Mouse (Mus musculus) adrenal gland, postnatal 4 days (tissue): ENCODE results near the gene Yif1a. TPM values are rescaled to one million over a fixed set of nuclear protein-coding genes. Genes with fewer than 3 reads are reported as not detected.

ENCODE experiments used
- DNase-seq, 2 experiments: peaks; one replicate each; pipeline ENCODE4 v3.0.0; 2021 to 2022; ENCODE audit warnings: low spot score in 2 of 2, mixed read lengths in 2 of 2
- total RNA-seq, 2 experiments: library from RNA; stranded (reverse); gene quantifications; 2 replicates each; pipeline ENCODE4 v1.2.3; 2021

The Yif1a gene
- total RNA-seq, 2 experiments from 2014 or later: 68.4 to 72.5 TPM

- DNase-seq: no peak
Observed at GRCm38 (mm10) chr19:5058801-5059771, 29.3 kb upstream of the Yif1a start.

DNA sequence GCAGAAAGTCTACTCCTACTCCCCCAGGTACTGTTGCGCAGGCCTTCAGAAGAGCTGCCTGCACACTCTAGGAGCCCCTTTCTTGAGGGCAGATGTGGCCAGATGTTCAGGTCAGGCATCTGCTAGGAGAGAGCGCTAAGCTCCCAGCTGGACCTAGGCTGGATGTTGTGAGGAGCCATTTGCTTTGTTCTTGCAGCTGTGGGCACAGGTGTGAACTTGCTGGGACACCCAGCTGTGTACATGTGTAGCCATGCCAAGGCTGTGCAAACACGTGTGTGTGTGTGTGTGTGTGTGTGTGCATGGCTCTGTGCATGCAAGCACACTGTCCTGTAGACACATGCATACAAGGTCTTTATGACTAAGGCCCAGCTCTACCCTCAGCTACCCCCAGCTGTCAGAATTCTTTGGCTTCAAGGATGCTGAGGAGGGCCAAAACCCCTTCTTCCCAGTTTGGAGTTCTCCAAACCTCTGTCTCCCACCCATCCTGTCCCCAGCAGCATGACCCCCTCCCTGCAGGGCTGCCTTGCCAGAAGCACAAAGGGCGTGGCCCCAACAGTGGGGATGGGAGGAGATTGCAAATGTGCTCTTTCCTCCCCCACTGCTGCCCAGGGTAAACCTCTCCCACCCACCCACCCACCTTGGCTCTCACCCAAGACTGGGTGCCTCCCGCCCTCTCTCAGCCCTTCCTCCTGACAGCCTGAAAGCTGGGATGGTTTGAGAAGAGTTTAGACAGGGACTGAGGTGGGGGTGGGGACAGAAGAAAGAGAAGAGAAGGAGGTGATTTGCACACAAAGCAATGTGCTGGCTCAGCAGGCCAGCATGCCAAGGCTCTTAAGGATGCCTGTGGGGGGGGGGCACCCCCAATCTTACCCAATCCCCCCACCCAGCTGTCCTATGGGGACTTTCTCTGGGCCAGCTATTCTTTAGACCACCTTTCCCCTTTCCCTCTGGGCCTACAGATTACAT is 27.7 kb upstream of the Yif1a start:
- no peak for DNase-seq

GRCm38 (mm10) chr19:5062041-5062440 is 26.3 kb upstream of the Yif1a start:
- DNase-seq: no peak

GRCm38 (mm10) chr19:5062446-5062845 is 25.9 kb upstream of the Yif1a start:
- no peak for DNase-seq

DNA sequence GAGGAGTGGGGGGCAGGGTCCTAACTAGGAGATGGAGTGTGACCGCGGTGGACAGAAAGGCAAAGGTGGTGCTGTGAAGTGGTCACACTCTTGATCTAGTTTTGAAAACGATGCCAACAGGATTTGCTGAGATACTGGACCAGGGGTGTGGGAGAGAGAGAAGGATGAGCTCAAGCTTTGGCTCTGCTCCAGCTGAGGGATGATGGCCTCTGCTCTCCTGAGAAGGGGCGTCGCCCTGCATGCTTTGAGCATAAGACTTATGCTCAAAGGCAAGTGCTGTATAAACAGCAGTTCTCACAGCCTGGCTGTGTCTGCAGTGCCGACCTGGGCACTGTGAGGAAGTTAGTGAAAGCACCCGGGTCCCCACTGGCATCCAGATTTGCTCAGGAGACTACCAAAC is 23.2 kb upstream of the Yif1a start:
- DNase-seq: no peak

DNA sequence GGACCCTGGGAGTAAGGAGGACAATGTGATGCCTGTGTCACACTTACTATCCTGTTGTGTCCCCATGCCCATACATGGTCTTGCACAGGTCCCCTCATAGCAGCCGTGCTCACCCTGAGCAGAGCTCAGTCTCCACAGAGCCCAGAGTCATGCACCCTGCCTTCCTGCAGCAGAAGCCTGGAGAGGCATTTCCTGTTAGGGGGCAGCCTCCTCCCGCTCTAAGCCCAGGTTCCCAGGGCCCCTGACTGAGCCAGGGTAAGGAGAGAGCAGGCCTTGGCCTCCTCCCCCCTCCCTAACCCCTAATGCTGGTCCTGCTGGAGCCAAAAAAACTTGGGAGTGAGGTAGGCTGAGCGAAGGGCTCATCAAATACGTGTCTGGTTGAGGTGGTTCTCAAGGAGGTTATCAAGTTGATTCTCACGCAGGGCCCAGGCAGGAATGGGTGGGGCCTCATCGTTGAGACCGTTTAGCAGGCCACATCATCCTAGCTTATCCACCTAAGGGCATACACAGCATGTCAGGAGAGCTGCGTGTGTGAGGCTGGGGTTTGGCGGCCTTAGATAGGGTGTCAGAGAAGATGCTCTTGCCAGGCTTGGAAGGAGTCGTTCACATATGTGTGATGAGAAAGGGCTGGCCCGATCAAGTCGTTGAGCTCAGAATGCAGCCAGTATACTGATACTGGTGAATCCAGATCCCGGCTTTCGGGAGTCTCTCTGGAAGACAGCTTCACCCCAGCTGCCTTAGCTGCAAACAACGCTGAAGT is 21.1 kb upstream of the Yif1a start:
- DNase-seq: no peak

GRCm38 (mm10) chr19:5067867-5068569 is 20.3 kb upstream of the Yif1a start, which contains the start of gene Cd248:
Gene Cd248, plus strand, starts transcription at chr19:5068078.
- no peak for DNase-seq

- DNase-seq: no peak
Observed at GRCm38 (mm10) chr19:5068570-5069234, 19.6 kb upstream of the Yif1a start.

DNA sequence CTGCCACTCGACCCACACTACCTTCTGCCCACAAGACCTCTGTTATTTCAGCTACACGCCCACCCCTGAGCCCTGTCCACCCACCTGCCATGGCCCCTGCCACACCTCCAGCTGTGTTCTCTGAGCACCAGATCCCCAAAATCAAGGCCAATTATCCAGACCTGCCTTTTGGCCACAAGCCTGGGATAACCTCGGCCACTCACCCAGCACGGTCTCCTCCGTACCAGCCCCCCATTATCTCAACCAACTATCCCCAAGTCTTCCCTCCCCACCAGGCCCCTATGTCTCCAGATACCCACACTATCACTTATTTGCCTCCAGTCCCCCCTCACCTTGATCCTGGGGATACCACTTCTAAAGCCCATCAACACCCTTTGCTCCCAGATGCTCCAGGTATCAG is 18.9 kb upstream of the Yif1a start:
- DNase-seq: no peak

GRCm38 (mm10) chr19:5069978-5070377 is 18.4 kb upstream of the Yif1a start:
- DNase-seq: no peak

- DNase-seq: no peak
Observed at GRCm38 (mm10) chr19:5071077-5071476, 17.3 kb upstream of the Yif1a start.

GRCm38 (mm10) chr19:5071545-5072369 is 16.6 kb upstream of the Yif1a start:
- peak in 1 of 2 experiments; percentile 54 for DNase-seq

DNA sequence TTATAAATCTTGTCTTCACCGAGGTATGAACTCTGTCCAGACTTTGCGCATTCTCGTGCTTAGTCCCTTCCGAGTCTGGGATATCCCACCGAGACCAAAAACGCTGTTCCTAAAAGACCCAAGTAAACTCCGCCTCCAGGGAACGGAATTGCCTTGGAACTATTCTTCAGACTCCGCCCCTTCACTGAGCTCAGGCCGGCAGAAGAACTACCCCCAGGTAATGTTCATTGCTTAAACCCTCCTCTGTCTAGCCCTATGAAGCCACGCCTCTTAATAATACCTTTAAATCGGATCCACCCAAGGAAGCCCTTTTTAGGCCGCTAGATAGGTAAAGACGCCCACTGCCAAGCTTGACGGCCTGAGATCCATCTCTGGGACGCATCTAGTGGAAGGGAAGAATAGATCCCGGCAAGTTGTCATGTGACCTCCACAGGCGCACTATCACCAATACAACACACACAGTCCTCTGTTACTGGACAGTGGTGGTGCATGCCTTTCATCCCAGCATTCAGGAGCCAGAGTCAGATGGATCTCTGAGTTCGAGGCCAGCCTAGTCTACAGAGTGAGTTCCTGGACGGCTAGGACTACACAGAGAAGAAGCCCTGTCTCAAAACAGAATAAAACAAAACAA is 15.8 kb upstream of the Yif1a start:
- DNase-seq: no peak

- no peak for DNase-seq
Observed at GRCm38 (mm10) chr19:5073028-5073427, 15.3 kb upstream of the Yif1a start.

- DNase-seq: no peak
Observed at GRCm38 (mm10) chr19:5073518-5073917, 14.8 kb upstream of the Yif1a start.

DNA sequence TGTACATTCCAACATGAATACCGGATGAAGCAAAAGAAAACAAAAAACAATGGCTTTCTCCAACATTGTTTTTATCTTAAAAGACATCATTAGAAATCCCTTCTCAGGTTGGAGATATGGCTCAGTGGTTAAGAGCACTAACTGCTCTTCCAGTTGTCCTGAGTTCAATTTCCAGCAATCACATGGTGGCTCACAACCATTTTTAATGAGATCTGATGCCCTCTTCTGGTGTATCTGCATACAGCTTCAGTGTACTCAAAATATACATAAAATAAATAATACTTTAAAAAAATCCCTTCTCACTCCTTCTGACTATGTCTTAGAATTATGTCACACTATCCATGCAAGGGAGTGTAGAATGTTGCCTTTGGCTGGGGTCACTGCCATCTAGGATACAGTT is 9.1 kb upstream of the Yif1a start:
- no peak for DNase-seq

- DNase-seq: no peak
Observed at GRCm38 (mm10) chr19:5082005-5082404, 6.3 kb upstream of the Yif1a start.

GRCm38 (mm10) chr19:5082596-5082995 is 5.7 kb upstream of the Yif1a start:
- DNase-seq: no peak
